Mouse (Mus musculus) embryonic fibroblast, embryonic 13.5 days (primary cell): Measurements from ENCODE around the gene Hgfac.

Experiments
- CTCF ChIP-seq: IDR thresholded peaks from 2 replicates; pipeline ENCODE4 v1.5.1; 2011; ENCODE audit warnings: mild to moderate bottlenecking, control low read depth, low read length, moderate library complexity, borderline replicate concordance; ENCODE audit not compliant: insufficient read depth
- POLR2A ChIP-seq: IDR thresholded peaks from 2 replicates; pipeline ENCODE4 v1.6.1; 2011; ENCODE audit warnings: low read depth, mild to moderate bottlenecking, control low read depth, low read length, moderate library complexity

DNA sequence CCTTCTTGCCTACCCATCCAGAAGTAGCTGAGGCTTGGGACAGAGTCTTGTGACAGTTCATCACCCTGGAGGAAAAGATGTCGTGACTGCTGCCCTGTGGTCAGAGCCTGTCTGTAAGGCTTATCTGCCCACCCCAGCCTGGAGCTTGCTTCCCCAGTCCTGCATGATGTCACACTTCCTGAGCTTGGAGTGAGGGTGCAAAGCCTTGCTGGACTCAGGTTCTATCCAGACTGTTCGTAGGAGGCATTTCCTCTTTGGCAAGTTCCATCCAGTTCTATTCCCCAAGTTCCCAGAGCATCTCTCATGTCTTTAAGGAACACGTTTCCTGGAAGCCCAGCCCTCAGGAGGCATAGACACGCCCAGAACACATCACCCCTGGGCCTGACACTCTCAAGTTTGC is 5.5 kb upstream of the Hgfac start:
- TF ChIP-seq POLR2A (no peak), CTCF (no peak)
